Mouse (Mus musculus): ENCODE results near the gene Disc1.

Disc1 gene

GRCm38 (mm10) chr8:125126482-125126881 lies 72.5 kb downstream of the Disc1 start:
- DNase-seq (ENCODE audit: low read depth in 2 of 2, low spot score in 2 of 2), result no peak

- DNase-seq (ENCODE audit: low read depth in 2 of 2, low spot score in 2 of 2), result no peak
Measured at GRCm38 (mm10) chr8:125127621-125128020, 73.6 kb downstream of the Disc1 start.

- peak in 1 of 2 experiments; percentile 12 for DNase-seq (ENCODE audit: low read depth in 2 of 2, low spot score in 2 of 2)
Measured at GRCm38 (mm10) chr8:125128305-125128704, 74.3 kb downstream of the Disc1 start.

GRCm38 (mm10) chr8:125130835-125131234 lies 76.8 kb downstream of the Disc1 start:
- DNase-seq (ENCODE audit: low read depth in 2 of 2, low spot score in 2 of 2), result no peak

GRCm38 (mm10) chr8:125131265-125131664 lies 77.3 kb downstream of the Disc1 start:
- no peak for DNase-seq (ENCODE audit: low read depth in 2 of 2, low spot score in 2 of 2)

- DNase-seq (ENCODE audit: low read depth in 2 of 2, low spot score in 2 of 2), result no peak
Measured at GRCm38 (mm10) chr8:125133685-125134114, 79.7 kb downstream of the Disc1 start.

- DNase-seq (ENCODE audit: low read depth in 2 of 2, low spot score in 2 of 2), result no peak
Measured at GRCm38 (mm10) chr8:125134876-125135275, 80.9 kb downstream of the Disc1 start.

GRCm38 (mm10) chr8:125139689-125140150 lies 85.7 kb downstream of the Disc1 start:
- no peak for DNase-seq (ENCODE audit: low read depth in 2 of 2, low spot score in 2 of 2)

GRCm38 (mm10) chr8:125140965-125141364 lies 87.0 kb downstream of the Disc1 start:
- no peak for DNase-seq (ENCODE audit: low read depth in 2 of 2, low spot score in 2 of 2)

GRCm38 (mm10) chr8:125156863-125157640 lies 103.1 kb downstream of the Disc1 start:
- no peak for DNase-seq (ENCODE audit: low read depth in 2 of 2, low spot score in 2 of 2)

GRCm38 (mm10) chr8:125157641-125158005 lies 103.6 kb downstream of the Disc1 start:
- DNase-seq (ENCODE audit: low read depth in 2 of 2, low spot score in 2 of 2), result no peak

- DNase-seq (ENCODE audit: low read depth in 2 of 2, low spot score in 2 of 2), result no peak
Measured at GRCm38 (mm10) chr8:125159387-125159786, 105.4 kb downstream of the Disc1 start.

GRCm38 (mm10) chr8:125163491-125163890 lies 109.5 kb downstream of the Disc1 start:
- no peak for DNase-seq (ENCODE audit: low read depth in 2 of 2, low spot score in 2 of 2)

GRCm38 (mm10) chr8:125163906-125164305 lies 109.9 kb downstream of the Disc1 start:
- DNase-seq (ENCODE audit: low read depth in 2 of 2, low spot score in 2 of 2), result no peak

- DNase-seq (ENCODE audit: low read depth in 2 of 2, low spot score in 2 of 2), result peak; percentile 13 to 39
Measured at GRCm38 (mm10) chr8:125165505-125166446, 111.8 kb downstream of the Disc1 start.

GRCm38 (mm10) chr8:125166545-125166944 lies 112.5 kb downstream of the Disc1 start:
- DNase-seq (ENCODE audit: low read depth in 2 of 2, low spot score in 2 of 2), result no peak

- no peak for DNase-seq (ENCODE audit: low read depth in 2 of 2, low spot score in 2 of 2)
Measured at GRCm38 (mm10) chr8:125166988-125167387, 113.0 kb downstream of the Disc1 start.

- no peak for DNase-seq (ENCODE audit: low read depth in 2 of 2, low spot score in 2 of 2)
Measured at GRCm38 (mm10) chr8:125169628-125170027, 115.6 kb downstream of the Disc1 start.

- DNase-seq (ENCODE audit: low read depth in 2 of 2, low spot score in 2 of 2), result no peak
Measured at GRCm38 (mm10) chr8:125171531-125171930, 117.5 kb downstream of the Disc1 start.

- no peak for DNase-seq (ENCODE audit: low read depth in 2 of 2, low spot score in 2 of 2)
Measured at GRCm38 (mm10) chr8:125174237-125174636, 120.2 kb downstream of the Disc1 start.

GRCm38 (mm10) chr8:125174851-125175250 lies 120.9 kb downstream of the Disc1 start:
- no peak for DNase-seq (ENCODE audit: low read depth in 2 of 2, low spot score in 2 of 2)

- DNase-seq (ENCODE audit: low read depth in 2 of 2, low spot score in 2 of 2), result no peak
Measured at GRCm38 (mm10) chr8:125175661-125176060, 121.7 kb downstream of the Disc1 start.
